Mouse (Mus musculus) kidney, postnatal 0 days (tissue): ENCODE data around the gene Snu13. TPM values are rescaled to one million over a fixed set of nuclear protein-coding genes. Genes with fewer than 3 reads are reported as not detected.

Experiments
- ATAC-seq: fragments of 200-750 bp; cut with Nextera tagmentation; replicated peaks from 2 replicates; pipeline ENCODE4 v1.8.0; 2017; ENCODE audit warnings: low read depth, moderate number of reproducible peaks, moderate TSS enrichment, moderate library complexity; ENCODE audit not compliant: low FRiP score
- DNase-seq: peaks from one replicate; pipeline ENCODE4 v3.0.0-alpha.2; 2016; ENCODE audit warnings: low spot score
- H3K27ac ChIP-seq: fragments of 300-500 bp; sonication (generic); 2 replicates; pipeline ENCODE4 v1.5.1; 2014; ENCODE audit warnings: mild to moderate bottlenecking
- H3K27me3 ChIP-seq: fragments of 300-500 bp; sonication (generic); 2 replicates; pipeline ENCODE4 v1.6.1; 2014; ENCODE audit warnings: low read length, mixed read lengths; ENCODE audit not compliant: insufficient read depth
- H3K36me3 ChIP-seq: fragments of 300-500 bp; sonication (generic); 2 replicates; pipeline ENCODE4 v1.6.1; 2014; ENCODE audit warnings: low read length, mixed read lengths; ENCODE audit not compliant: insufficient read depth
- H3K4me1 ChIP-seq: fragments of 300-500 bp; sonication (generic); replicated peaks from 2 replicates; pipeline ENCODE4 v1.6.1; 2014; ENCODE audit warnings: antibody characterized with exemption, low read length, mixed read lengths; ENCODE audit not compliant: insufficient read depth
- H3K4me2 ChIP-seq: fragments of 300-500 bp; sonication (generic); 2 replicates; pipeline ENCODE4 v1.6.1; 2014; ENCODE audit warnings: mild to moderate bottlenecking, low read length, moderate library complexity, mixed read lengths
- H3K4me3 ChIP-seq: fragments of 300-500 bp; sonication (generic); replicated peaks from 2 replicates; pipeline ENCODE4 v1.5.1; 2014; ENCODE audit warnings: low read depth, low read length
- H3K9ac ChIP-seq: fragments of 300-500 bp; sonication (generic); 2 replicates; pipeline ENCODE4 v1.6.1; 2014; ENCODE audit warnings: low read depth, low read length
- H3K9me3 ChIP-seq: fragments of 300-500 bp; sonication (generic); replicated peaks from 2 replicates; pipeline ENCODE4 v1.6.1; 2016; ENCODE audit warnings: low read length, inconsistent platforms, mixed read lengths
- CTCF ChIP-seq: IDR thresholded peaks from 2 replicates; pipeline ENCODE4 v1.5.1; 2016; ENCODE audit warnings: antibody characterized with exemption, low read depth, mild to moderate bottlenecking, moderate library complexity
- WGBS: fragments of 180-500 bp; shearing (Covaris S2); extraction: QIAGEN DNeasy Blood & Tissue Kit; methylation state at CpG from one replicate; pipeline ENCODE4 v1.1.7; 2014; 5-methylcytosine and 5-hydroxymethylcytosine counted together
- polyA plus RNA-seq: library from polyadenylated mRNA; unstranded; fragments of >200 nt; fragmentation: Nextera tagmentation; extraction: Ambion mirVana; gene quantifications from 2 replicates; pipeline ENCODE4 v1.2.1, GENCODE M21; 2015

Snu13 gene
- polyA plus RNA-seq, 1 experiment from 2014 or later = 225 TPM

- TF ChIP-seq CTCF = no peak
- Histone ChIP-seq H3K9me3 (no peaks in the 10 kb centered on the region), H3K27me3 (no peaks in the 10 kb centered on the region), H3K27ac (peak overlapping the region; percentile 63; the same call in 1 of the 2 replicates), H3K9ac (peak overlapping the region; percentile 53; the same call in 1 of the 2 replicates), H3K36me3 (0 out of 2 replicates have a peak, but pooled peaks cover 3% of the 10 kb centered on the region), H3K4me3 (peak overlapping the region; percentile 92), H3K4me1 (0 out of 2 replicates have a peak, but pooled peaks cover 10% of the 10 kb centered on the region), H3K4me2 (peak overlapping the region; percentile 95)
- ATAC-seq = no peak
- WGBS = 13% methylated on average over 6 of the region's 6 CpGs
- no peak for DNase-seq
Observed at GRCm38 (mm10) chr15:82016830-82017229, 30.6 kb downstream of the Snu13 start.

GRCm38 (mm10) chr15:82016101-82016808, 31.1 kb downstream of the Snu13 start:
- Histone ChIP-seq H3K9ac (peak overlapping the region; percentile 82), H3K27ac (peak overlapping the region; percentile 71; the same call in 1 of the 2 replicates), H3K36me3 (0 out of 2 replicates have a peak, but pooled peaks cover 3% of the 10 kb centered on the region), H3K9me3 (no peaks in the 10 kb centered on the region), H3K4me2 (peak overlapping the region; percentile 95), H3K27me3 (no peaks in the 10 kb centered on the region), H3K4me1 (0 out of 2 replicates have a peak, but pooled peaks cover 10% of the 10 kb centered on the region), H3K4me3 (peak overlapping the region; percentile 92)
- ATAC-seq = peak; percentile 94
- WGBS = under 1% methylated on average over 53 of the region's 53 CpGs
- TF ChIP-seq CTCF = peak; percentile 28; the same call in 1 of the 2 replicates
- DNase-seq = peak; percentile 97

- Histone ChIP-seq H3K27ac (peak overlapping the region; percentile 71; the same call in 1 of the 2 replicates), H3K4me2 (peak overlapping the region; percentile 95), H3K27me3 (no peaks in the 10 kb centered on the region), H3K4me3 (peak overlapping the region; percentile 92), H3K36me3 (0 out of 2 replicates have a peak, but pooled peaks cover 3% of the 10 kb centered on the region), H3K9me3 (no peaks in the 10 kb centered on the region), H3K4me1 (0 out of 2 replicates have a peak, but pooled peaks cover 10% of the 10 kb centered on the region), H3K9ac (peak overlapping the region; percentile 82)
- 0 out of 2 replicates have a peak, but pooled peaks have one; percentile 20 for TF ChIP-seq CTCF
- peak; percentile 65 for DNase-seq
- WGBS = 0% methylated on average over 39 of the region's 39 CpGs
- ATAC-seq = peak; percentile 57
Observed at GRCm38 (mm10) chr15:82015392-82016100, 31.9 kb downstream of the Snu13 start.

GRCm38 (mm10) chr15:82014745-82015391, 32.5 kb downstream of the Snu13 start:
- Histone ChIP-seq H3K4me3 (peak overlapping the region; percentile 92), H3K9ac (peak overlapping the region; percentile 82), H3K27me3 (no peaks in the 10 kb centered on the region), H3K27ac (0 out of 2 replicates have a peak overlapping the region, but pooled peaks have one; percentile 71), H3K4me1 (0 out of 2 replicates have a peak, but pooled peaks cover 10% of the 10 kb centered on the region), H3K4me2 (peak overlapping the region; percentile 95), H3K36me3 (0 out of 2 replicates have a peak, but pooled peaks cover 3% of the 10 kb centered on the region), H3K9me3 (no peaks in the 10 kb centered on the region)
- no peak for ATAC-seq
- TF ChIP-seq CTCF = no peak
- WGBS = 10% methylated on average over 9 of the region's 9 CpGs
- DNase-seq = no peak

GRCm38 (mm10) chr15:82011947-82012346, 35.5 kb downstream of the Snu13 start:
- H3K27ac ChIP-seq = no peak overlapping the region
- WGBS = 87% methylated on average over 6 of the region's 6 CpGs
- H3K27me3 ChIP-seq = no peaks in the 10 kb centered on the region

More at GRCm38 (mm10) chr15:82011947-82012346, 35.5 kb downstream of the Snu13 start:
- DNase-seq (no peak), ATAC-seq (no peak)
- no peak overlapping the region for H3K9ac ChIP-seq
- H3K4me3 ChIP-seq = no peak overlapping the region
- 0 out of 2 replicates have a peak, but pooled peaks cover 3% of the 10 kb centered on the region for H3K36me3 ChIP-seq
- 0 out of 2 replicates have a peak, but pooled peaks cover 10% of the 10 kb centered on the region for H3K4me1 ChIP-seq
- no peak for TF ChIP-seq CTCF
- no peak overlapping the region for H3K4me2 ChIP-seq
- H3K9me3 ChIP-seq = no peaks in the 10 kb centered on the region
